Mouse (Mus musculus) right cerebral cortex, adult 2 months (tissue): ENCODE results near the gene Rere.
"Not testable (repeated sequence)": the region's sequence is repeated elsewhere in the genome, so short reads cannot be mapped to it uniquely, and the experiment has no call there.

Experiments
- DNase-seq, 2 experiments: peaks; one replicate each; pipeline ENCODE4 v3.0.0; 2021 to 2022; ENCODE audit warnings: low spot score in 2 of 2

The Rere gene

GRCm38 (mm10) chr4:150283335-150283638 lies 1.8 kb downstream of the Rere start:
- no peak for DNase-seq

- no peak for DNase-seq
Measured at GRCm38 (mm10) chr4:150283993-150284392, 2.5 kb downstream of the Rere start.

GRCm38 (mm10) chr4:150286980-150287379 lies 5.5 kb downstream of the Rere start:
- DNase-seq, result no peak

GRCm38 (mm10) chr4:150287463-150287862 lies 6.0 kb downstream of the Rere start:
- not testable (repeated sequence) for DNase-seq

- DNase-seq, result no peak
Measured at GRCm38 (mm10) chr4:150291900-150292299, 10.5 kb downstream of the Rere start.

- DNase-seq, result no peak
Measured at GRCm38 (mm10) chr4:150294870-150295269, 13.4 kb downstream of the Rere start.

- no peak for DNase-seq
Measured at GRCm38 (mm10) chr4:150295966-150296365, 14.5 kb downstream of the Rere start.

- no peak for DNase-seq
Measured at GRCm38 (mm10) chr4:150302726-150303125, 21.3 kb downstream of the Rere start.

- DNase-seq, result no peak
Measured at GRCm38 (mm10) chr4:150306701-150307100, 25.3 kb downstream of the Rere start.

- DNase-seq, result no peak
Measured at GRCm38 (mm10) chr4:150307226-150307625, 25.8 kb downstream of the Rere start.

GRCm38 (mm10) chr4:150311431-150311830 lies 30.0 kb downstream of the Rere start:
- no peak for DNase-seq

- no peak for DNase-seq
Measured at GRCm38 (mm10) chr4:150312646-150313045, 31.2 kb downstream of the Rere start.

GRCm38 (mm10) chr4:150315301-150315700 lies 33.9 kb downstream of the Rere start:
- no peak for DNase-seq

GRCm38 (mm10) chr4:150316546-150316945 lies 35.1 kb downstream of the Rere start:
- no peak for DNase-seq

GRCm38 (mm10) chr4:150325046-150325801 lies 43.8 kb downstream of the Rere start:
- DNase-seq, result no peak

- DNase-seq, result no peak
Measured at GRCm38 (mm10) chr4:150326005-150326404, 44.6 kb downstream of the Rere start.

GRCm38 (mm10) chr4:150327476-150327875 lies 46.0 kb downstream of the Rere start:
- DNase-seq, result no peak

- DNase-seq, result no peak
Measured at GRCm38 (mm10) chr4:150333927-150334682, 52.7 kb downstream of the Rere start.

GRCm38 (mm10) chr4:150337260-150337659 lies 55.8 kb downstream of the Rere start:
- DNase-seq, result no peak

- peak; percentile 50 to 61 for DNase-seq
Measured at GRCm38 (mm10) chr4:150338906-150339650, 57.6 kb downstream of the Rere start.

- no peak for DNase-seq
Measured at GRCm38 (mm10) chr4:150340796-150341525, 59.5 kb downstream of the Rere start.

GRCm38 (mm10) chr4:150344526-150344925 lies 63.1 kb downstream of the Rere start:
- no peak for DNase-seq
